Mouse (Mus musculus): ENCODE measurements around the gene Med13l.

Med13l gene

DNA sequence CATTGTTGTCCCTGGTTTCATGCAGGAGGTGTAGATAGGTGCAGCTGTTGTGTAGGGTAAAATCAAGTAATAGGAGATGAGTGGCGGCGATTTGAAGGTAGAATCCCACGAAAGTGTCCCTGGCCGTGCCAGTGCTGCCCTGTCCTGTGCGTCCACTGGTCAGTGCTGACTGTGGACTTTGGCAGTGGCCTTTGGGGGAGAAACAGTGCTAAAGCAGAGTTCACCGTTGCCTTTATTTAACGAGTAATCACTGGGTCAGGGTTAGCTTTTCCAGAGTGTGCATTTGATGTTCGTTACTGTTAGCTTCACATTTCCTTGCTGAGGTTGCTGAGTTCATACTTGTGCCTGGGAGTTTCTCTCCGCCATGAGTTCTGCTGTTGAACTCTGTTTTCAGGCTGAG lies 133.5 kb downstream of the Med13l start:
- no peak for DNase-seq (ENCODE audit: low spot score)

DNA sequence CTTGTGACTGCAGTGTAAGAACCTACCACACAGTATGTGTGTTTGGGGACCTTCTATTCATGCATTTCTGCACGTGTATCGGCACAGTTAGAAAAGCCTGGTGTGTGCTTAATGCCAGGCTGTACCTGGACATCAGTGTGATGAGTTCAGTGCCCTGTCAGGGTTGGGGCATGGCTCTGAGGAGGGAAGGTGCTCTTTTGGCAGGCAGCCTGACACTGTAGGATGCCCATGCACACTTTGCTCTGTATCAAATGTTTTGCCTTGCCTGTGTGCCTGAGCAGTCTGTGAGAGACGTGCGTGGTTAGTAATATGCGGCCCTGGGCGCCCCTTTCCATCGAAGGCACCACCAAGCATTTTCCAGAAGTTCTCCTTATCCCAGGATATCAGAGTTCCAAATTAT lies 136.6 kb downstream of the Med13l start:
- no peak for DNase-seq (ENCODE audit: low spot score)

DNA sequence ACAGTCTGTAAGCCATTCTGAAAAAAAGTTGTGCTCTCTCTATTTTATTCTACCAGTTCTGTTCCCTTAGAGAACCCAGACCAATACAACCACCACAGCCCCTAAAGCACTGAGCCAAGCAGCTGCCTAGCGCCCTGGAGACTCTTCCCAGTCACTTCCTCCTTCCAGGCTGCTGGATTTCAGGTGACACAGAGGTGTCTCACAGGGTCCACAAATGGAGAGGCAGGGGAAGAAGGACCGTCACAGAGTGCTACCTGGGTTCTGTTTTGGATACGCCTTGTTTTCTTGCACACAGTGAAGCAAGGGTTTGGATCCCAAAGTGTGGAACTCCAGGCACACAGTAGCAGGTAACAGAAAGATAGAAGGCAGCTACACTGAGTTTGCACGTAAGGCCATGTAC lies 140.5 kb downstream of the Med13l start:
- DNase-seq (ENCODE audit: low spot score), result no peak

DNA sequence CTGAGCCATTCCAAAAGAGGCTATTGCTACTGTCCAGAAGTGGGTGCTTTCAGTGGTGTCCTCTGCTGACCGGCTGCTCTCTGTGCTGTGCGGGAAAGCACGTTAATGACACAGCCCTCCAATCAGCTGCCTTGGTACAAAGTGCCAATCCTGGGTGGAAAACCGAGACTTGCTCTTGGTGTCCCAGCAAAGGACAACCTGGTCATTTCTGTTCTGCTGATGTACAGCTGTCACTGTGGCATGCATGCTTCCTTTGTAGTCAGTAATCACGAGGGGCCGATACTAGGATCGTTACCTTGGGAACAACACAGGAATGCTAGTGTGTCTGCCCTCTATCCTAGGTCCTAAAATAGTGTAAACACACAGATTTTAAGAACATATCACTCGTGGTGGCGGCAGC lies 142.2 kb downstream of the Med13l start:
- no peak for DNase-seq (ENCODE audit: low spot score)

DNA sequence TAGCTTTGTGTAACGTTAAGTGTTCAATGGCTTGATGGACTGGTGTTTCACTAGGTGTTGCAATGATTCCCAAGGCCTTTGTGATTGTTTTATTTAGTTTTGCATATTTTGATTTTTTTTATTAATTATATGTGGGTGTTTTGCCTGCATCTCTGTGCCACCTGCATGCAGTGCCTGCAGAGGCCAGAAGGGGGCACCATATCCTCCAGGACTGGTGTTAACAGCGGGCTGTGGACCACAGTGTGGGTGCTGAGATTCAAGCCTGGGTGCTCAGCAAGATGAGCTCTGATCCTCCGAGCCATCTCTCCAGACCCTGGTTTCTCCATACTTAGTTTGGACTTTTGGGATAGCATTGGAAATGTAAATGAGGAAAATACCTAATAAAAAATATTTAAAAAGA lies 143.7 kb downstream of the Med13l start:
- no peak for DNase-seq (ENCODE audit: low spot score)

DNA sequence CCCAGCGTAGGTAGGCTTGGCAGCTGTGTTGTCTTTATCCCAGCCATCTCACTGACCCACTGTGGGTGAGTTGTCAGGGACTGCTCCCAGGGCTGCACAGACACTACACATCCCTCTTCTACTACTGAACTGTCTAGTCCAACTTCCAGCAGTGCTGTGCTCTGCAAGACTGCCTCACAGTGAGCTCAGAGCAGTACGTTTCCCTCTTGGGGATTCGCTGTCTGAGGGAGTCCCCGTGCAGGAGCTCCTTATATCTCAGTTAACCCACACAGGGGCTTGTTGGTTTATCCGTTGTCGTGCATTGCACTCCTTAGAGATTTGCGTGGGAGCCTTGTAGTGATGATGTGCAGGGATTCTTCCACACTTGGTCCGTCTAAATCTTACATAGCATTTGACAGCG lies 144.5 kb downstream of the Med13l start:
- DNase-seq (ENCODE audit: low spot score), result no peak

DNA sequence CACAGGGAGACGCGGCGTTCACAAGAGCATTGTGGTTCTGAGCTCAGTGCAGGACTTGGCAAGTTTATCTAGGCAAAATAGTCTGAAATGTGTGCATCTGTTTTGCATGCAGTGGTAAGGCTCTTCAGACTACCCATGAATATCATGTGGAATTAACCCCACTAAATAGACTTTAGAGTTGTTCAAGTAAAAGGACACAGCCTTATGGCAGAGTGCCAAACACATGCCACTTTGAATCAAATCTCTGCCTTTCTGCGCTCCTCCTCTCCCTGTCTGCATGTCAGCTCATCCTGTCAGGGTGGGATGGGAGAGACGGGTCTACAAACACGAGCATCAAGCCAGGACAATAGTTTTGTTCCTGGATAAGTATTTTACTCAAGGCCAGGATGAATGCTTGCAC lies 145.5 kb downstream of the Med13l start:
- DNase-seq (ENCODE audit: low spot score), result no peak

DNA sequence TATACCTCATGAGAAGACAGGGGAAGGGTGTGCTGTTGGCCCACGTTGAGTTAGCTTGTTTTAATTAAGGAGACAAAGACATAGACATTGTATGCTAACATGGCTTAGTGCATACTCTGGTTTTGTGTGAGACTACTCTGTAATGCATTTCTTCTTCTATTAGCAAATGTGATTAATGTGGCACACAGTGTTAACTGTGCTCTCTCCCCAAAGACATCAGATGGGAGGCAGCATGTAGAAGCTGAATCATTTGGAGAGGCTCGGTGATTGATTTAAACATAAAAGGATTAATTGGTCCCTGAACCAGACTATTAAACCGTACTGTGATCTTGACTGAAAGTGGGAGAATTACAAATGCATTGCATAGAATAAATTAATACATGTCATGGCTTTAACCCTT lies 145.9 kb downstream of the Med13l start:
- DNase-seq (ENCODE audit: low spot score), result no peak

DNA sequence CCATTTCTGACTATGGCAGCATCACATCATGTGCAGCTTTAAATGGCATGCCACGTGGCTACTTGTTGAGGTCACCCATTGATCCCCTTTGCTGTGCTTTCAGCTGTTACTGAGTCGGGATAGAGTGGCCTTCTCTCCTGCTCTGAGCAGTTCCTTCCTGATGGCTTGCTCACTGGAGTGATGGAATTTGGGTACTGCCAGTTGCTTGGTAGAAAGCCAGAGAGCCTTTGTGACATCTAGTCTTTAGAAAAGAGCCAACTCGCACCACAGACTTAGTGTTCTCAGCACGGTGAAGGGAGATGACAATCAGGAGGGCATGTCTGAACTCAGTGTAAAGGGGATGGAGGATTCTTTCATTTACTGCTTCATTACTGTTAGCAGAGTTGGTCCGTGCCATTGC lies 147.0 kb downstream of the Med13l start:
- DNase-seq (ENCODE audit: low spot score), result no peak

DNA sequence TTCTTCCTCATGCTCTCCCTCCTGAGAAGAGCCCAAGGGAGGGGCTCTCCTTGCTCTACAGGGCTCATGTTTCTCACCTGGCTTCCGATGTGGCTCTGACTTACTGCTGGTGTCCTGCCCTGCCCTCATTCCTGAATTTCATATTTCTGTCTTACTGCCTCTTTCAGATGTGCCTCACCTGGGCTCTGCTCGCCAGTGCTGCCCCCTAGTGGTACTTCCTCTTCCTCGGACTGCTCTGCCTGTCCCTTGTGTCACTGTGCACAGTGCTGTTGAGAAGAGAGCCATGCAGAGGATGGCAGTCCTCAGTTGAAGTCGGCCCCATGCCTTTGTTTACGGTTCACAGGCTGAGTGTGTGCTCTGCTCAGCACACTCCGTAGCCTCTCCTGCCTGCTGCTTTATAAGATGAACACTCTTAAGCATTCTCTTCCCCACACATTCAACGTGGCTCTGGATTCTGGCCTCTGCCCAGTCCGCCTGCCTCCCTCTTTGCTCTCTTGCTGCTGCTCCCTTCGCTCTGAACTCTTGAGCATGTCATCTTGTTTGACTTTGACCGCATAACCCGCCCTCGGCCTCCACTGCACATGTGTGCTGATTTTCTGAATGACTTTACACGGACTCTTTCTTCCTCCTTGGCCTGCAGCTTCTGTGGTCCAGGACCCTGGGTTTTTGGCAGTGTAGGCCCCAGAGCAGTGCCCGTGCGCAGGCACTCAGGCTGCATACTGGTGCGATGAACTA lies 147.9 kb downstream of the Med13l start:
- no peak for DNase-seq (ENCODE audit: low spot score)

DNA sequence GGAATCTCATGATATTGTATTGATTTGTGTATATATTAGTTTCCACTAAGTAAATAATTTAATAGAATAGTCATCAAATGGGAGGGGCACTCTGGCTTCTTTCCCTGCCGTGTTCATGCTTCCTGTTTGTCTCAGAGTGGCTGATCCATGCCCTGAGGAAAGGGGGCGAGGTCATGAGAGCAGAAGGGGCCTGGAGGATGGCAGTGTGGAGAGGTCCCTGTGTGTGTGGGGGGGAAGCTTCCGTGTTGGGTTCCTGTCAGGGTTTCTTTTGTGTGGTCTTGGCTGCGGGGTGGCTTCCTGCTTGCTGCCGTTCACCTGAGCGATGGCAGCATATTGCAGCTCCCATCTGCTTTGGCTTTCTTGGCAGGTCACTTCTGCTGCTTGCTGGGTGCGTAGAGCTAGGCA lies 149.4 kb downstream of the Med13l start:
- DNase-seq (ENCODE audit: low spot score), result no peak

DNA sequence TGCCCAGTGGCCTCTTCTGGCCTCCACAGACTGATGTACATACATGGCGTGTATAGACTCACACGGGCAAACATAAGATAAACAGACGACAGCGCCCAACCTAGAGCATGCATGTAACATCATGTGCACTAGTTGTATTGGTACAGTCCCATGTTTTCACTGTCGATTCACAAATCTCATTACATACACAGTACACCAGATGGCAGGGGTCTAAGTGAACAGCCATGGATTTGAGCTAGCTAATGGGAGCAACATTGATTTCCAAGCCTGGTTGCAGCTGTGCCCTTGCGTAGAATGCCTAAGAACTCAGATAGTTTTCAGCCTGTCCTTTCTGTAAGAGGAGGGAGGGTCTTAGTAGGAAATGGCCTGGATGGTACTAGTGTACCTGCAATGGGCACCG lies 155.0 kb downstream of the Med13l start:
- no peak for DNase-seq (ENCODE audit: low spot score)

DNA sequence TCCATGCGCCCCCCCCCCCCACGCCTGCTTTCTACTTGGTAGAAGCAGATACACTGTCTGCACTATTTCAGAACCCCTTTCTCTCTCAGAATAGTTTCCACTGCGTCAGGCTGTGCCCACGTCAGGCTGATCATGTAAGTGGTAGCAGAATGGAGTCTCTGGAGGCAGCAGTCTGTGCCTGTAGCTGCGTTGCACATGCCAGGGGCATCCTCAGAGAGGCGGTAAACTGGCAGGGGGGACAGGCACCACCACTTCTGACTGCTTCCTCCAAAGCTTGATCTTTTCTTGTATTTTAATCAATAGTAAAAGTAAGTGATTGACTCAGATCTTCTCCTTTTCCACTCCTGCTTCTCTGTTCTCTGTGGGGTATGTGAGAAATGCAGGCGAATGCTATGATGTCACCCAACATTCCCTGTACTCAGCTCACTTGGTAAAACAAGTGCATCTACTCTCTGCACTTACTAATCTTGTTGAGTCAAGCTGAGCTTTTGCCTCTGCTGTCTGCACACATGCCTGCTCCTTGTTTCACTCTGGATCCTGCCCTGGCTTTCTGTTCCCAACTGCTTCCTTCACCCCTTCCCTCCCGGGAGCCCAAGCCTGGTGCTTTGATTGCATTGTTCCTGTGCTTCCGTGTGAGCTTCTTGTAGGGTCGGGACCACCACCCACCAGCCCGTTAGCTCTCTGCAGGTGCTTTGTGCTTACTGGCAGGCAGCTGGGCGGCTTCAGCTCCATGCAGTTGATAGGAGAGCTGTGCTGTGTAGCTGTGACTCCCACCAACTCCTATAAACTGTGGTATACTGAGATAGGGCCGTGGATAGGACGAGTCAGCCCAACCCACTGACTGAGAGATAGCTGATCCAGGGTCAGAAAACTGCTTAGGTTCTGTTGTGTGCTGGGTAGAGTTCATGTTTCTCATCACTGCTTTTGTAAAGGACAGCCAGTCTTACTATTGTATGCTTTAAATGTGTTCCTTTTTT lies 156.1 kb downstream of the Med13l start:
- no peak for DNase-seq (ENCODE audit: low spot score)

DNA sequence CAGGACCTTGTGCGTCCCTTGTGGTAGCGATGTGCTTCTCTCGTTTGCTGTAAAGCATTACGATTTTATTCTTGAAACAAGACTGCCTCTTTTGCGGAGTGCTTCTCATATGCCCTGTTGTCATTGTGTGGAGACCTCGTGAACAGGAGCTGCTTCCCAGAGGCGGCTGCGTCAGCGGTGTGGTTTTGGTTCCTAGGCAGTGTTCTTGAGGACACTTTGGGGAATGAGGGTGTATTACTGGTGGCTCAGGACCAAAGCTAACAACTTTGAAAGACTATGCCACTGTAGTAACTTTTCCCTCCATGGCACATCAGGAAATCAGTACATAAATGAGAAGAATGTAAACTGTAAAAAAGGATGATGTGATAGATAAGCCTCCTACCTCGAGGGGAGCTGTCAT lies 157.0 kb downstream of the Med13l start:
- no peak for DNase-seq (ENCODE audit: low spot score)

DNA sequence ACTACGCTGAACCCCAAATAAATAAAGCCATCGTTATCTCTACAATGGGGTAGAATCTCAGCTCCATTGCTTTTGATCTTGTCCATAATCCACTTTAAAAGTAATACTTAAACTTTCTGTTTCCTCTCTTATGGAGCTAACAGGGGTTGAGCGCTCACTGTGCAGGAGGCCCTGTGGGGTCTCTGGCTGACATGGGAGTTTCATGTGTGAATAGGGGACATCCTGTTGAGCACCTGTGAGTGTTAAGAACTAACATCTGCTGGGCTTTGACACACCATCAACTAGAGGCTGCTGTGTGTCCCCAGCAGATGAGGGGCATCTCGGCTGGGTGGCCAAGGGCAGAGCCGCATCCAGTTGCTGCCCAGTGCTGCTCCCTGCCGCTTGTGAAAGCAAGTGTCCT lies 157.6 kb downstream of the Med13l start:
- no peak for DNase-seq (ENCODE audit: low spot score)

DNA sequence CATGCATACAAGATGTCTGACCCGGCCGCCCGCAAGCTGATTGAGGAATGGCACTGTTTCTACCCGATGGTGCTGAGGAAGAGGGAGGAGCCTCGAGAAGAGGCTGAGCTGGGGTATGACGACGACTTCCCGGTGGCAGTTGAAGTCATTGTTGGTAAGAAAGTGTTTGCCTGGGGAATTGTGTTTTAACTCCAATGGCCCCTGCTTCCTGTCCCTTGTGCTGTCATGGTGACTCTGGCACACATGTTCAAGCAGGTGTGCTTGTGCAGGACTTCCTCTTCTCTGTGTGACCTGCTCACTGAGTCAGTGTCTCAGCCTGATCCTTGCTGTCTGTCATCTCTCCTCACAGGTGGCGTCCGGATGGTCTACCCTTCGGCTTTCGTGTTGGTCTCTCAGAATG lies 160.9 kb downstream of the Med13l start:
- no peak for DNase-seq (ENCODE audit: low spot score)

DNA sequence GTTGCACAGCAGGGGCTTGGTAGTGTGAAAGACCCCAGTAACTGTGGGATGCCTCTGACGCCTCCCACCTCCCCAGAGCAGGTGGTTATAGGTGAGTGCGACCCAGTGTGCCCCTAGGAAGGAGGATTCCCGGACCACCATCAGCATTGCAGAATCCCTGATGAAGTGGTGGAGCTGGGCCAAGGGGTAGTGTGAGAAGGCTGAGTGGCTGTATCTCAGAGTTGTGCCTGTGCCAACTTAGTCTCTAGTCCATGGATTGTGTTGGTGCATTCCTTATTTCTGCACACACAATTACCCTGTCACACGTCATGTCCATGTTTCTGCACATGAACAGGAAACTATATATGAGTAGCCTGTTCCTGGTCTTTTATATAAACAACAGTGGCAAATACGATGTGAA lies 161.4 kb downstream of the Med13l start:
- no peak for DNase-seq (ENCODE audit: low spot score)

DNA sequence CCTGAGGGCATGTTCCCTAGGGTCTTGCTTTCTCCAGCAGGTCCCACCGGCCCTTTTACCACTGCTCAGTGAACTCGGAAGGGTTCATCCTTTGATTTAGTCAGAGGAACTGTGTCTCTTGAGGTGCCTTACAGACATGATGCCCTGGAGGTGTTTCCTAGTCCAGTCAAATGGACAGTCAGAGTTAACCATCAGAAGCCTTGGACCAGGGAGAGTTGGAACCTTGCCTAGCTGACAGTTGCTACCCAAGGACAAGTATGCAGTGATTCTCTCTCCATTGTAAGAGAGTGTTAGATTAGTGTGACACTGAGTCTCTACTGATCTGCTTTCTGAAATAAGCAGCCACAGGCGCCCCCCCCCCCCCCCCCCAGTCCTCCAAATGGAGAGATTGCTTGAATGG lies 162.0 kb downstream of the Med13l start:
- no peak for DNase-seq (ENCODE audit: low spot score)

DNA sequence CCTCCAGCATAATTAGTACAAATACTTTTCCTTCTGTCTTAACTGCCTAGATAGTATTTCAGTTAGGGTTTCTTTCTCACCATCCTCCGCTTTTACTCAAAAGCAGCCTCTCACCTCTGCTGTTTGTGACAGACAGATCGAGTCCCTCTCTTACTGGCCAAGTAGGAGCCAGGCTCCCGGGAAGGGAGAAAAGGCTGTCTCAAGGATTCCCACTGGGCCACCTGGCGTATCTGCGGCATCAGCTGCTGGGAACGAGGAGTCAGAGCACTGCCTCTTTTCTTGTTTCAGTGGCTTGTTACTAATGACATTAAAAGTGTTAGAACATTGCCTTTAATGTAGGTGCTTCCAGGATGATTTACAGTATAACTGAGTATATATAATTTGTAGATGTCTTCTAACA lies 164.9 kb downstream of the Med13l start:
- DNase-seq (ENCODE audit: low spot score), result no peak

DNA sequence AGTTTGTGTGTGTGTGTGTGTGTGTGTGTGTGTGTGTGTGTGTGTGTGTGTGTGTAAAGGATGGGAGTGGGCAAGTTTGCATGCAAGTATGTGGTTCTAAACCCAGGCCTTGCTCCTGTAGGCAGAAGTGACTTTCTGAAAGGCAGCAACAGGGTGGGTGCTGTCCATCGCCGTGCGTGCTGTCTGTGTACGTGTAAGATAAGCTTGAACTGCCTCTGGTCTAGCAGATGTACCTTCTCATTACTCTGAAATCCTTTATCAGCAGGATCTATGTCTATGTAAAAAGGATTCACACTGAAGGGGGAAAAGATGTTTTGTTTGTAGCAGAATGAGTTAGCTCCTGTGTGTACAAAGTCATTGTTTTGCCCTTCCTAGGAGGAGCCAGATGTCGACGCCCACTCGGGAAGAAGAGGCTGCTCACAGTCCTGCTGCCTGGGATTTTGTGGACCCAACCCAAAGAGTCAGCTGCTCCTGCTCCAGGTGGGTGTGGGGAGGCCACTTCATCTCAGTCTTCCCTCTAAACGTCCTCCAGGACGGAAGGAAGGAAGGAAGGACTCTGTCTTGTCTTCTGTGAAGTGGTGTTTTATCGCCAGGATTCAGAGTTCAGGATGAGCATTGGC lies 165.5 kb downstream of the Med13l start:
- DNase-seq (ENCODE audit: low spot score), result no peak

DNA sequence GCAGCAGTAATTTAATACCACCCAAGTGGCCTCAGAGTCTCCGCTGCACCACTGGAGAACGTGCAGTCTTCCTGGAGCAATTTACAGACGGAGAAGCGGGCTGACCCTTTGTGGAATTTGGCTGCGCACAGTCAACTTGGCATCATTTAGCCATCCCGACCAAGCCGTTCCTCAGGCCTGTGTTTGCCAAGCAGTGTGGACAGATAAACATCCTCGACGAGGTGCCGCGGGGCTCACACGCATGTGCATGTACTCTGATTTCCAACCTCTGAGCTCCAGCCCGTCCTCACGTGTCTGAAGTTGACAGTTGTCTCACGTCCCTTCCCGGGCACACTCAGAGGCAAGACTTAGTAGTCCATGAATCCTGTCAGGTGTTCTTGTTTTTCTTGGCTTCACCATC lies 166.9 kb downstream of the Med13l start:
- DNase-seq (ENCODE audit: low spot score), result no peak

DNA sequence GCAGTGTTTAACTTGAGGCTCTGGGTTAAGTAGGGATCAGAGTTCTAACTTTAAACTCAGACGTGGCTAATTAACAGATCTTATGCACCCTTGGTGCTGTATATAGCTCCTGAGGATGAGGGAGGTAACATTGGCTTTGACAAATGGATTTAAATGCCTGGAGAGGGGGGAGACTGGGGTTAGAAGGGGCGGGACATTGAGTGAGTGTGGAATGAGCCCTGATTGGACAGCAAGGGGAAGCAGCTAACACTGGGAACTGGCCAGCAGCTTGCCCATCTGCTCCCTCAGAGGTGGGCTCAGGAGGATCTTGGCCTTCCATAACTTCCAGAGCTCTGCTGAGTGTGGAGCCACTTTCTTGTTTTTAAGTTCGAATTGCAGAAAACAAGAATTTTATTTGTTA lies 171.7 kb downstream of the Med13l start:
- DNase-seq (ENCODE audit: low spot score), result no peak

DNA sequence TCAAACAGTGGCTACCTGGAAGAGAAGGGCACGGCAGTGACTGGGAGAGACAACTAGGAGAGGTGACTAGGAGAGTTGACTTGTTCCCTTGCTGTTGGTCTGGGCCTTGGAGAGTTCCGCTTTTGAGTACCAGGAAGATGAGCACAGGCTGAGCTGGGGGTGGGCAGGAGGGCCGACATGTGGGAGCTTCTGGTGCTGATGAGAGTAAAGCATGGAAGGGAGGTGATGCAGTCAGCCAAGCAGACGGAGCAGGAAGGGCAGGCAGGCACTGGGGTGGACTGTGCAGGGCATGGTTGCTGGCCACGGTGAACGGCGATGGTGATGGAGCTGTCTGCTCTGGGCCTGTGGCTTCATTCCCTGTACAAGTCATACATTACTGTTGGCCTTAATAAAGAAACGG lies 172.2 kb downstream of the Med13l start:
- DNase-seq (ENCODE audit: low spot score), result no peak

Measured in ovary, adult 18-20 months (tissue).